ENCODE assay signal across 7 mouse cellular contexts in genomic region chr8:120494903-120495302, GRCm38 (mm10).
DNase-seq lines count a peak whose midpoint lies in the region; ATAC-seq and TF ChIP-seq lines count a peak whose summit lies in the region.

No protein-coding gene starts in this region.

- H3K9me3 ChIP-seq in hindbrain, embryonic 12.5 days (replicated peaks), result no peaks in the 10 kb centered on the region
- no peaks in the 10 kb centered on the region for H3K9me3 ChIP-seq in limb, embryonic 13.5 days
- H3K9me3 ChIP-seq in midbrain, embryonic 13.5 days, result no peaks in the 10 kb centered on the region

- WGBS in hindbrain, embryonic 12.5 days, result 44% methylated on average over 15 of the region's 15 CpGs
- 29% methylated on average over 15 of the region's 15 CpGs for WGBS in limb, embryonic 13.5 days
- WGBS in midbrain, embryonic 13.5 days, result 36% methylated on average over 15 of the region's 15 CpGs

- H3K4me3 ChIP-seq in gastrocnemius, adult 2 months, result peak overlapping the region; percentile 59
- no peak overlapping the region for H3K4me3 ChIP-seq in hindbrain, embryonic 12.5 days
- no peak overlapping the region for H3K4me3 ChIP-seq in limb, embryonic 13.5 days
- H3K4me3 ChIP-seq in midbrain, embryonic 13.5 days (replicated peaks), result peak overlapping the region; percentile 26

- intact Hi-C loops in gastrocnemius, adult 2 months (cut with DNase I), result loop anchor here (5.0 kb wide), 1 partner anchor 37 kb away; no protein-coding TSS in a partner anchor

- H3K9ac ChIP-seq in hindbrain, embryonic 12.5 days, result peak overlapping the region; percentile 39; the same call in 1 of the 2 replicates
- 0 out of 2 replicates have a peak overlapping the region, but pooled peaks have one; percentile 0 for H3K9ac ChIP-seq in limb, embryonic 13.5 days
- H3K9ac ChIP-seq in midbrain, embryonic 13.5 days (replicated peaks), result peak overlapping the region; percentile 60

- no peak for ATAC-seq in hindbrain, embryonic 12.5 days (ENCODE audit: low FRiP score)
- ATAC-seq in limb, embryonic 13.5 days (ENCODE audit: low FRiP score, low read depth), result no peak
- no peak for ATAC-seq in midbrain, embryonic 13.5 days
- no peak for ATAC-seq in megakaryocyte progenitor cell, adult 5-6 weeks (replicated peaks; ENCODE audit: poor library complexity)

- peak; percentile 82 for DNase-seq in Muller cell, postnatal 12 days (ENCODE audit: inconsistent ontology term)
- peak; percentile 84 for DNase-seq in adrenal gland, postnatal 25 days
- DNase-seq in gastrocnemius, adult 2 months, result peak; percentile 91

- H3K27ac ChIP-seq in gastrocnemius, adult 2 months, result peak overlapping the region; percentile 91
- H3K27ac ChIP-seq in hindbrain, embryonic 12.5 days, result peak overlapping the region; percentile 72
- peak overlapping the region; percentile 33; the same call in 1 of the 2 replicates for H3K27ac ChIP-seq in limb, embryonic 13.5 days
- peak overlapping the region; percentile 73 for H3K27ac ChIP-seq in midbrain, embryonic 13.5 days

- H3K4me1 ChIP-seq in hindbrain, embryonic 12.5 days, result peaks cover 93% of the 10 kb centered on the region
- peaks cover 89% of the 10 kb centered on the region for H3K4me1 ChIP-seq in limb, embryonic 13.5 days
- H3K4me1 ChIP-seq in midbrain, embryonic 13.5 days (replicated peaks), result peaks cover 96% of the 10 kb centered on the region

- no peaks in the 10 kb centered on the region for H3K36me3 ChIP-seq in hindbrain, embryonic 12.5 days
- no peaks in the 10 kb centered on the region for H3K36me3 ChIP-seq in limb, embryonic 13.5 days
- no peaks in the 10 kb centered on the region for H3K36me3 ChIP-seq in midbrain, embryonic 13.5 days

- H3K27me3 ChIP-seq in hindbrain, embryonic 12.5 days, result 0 out of 2 replicates have a peak, but pooled peaks cover 5% of the 10 kb centered on the region
- peaks cover 26% of the 10 kb centered on the region for H3K27me3 ChIP-seq in limb, embryonic 13.5 days
- peaks cover 10% of the 10 kb centered on the region for H3K27me3 ChIP-seq in midbrain, embryonic 13.5 days

- H3K4me2 ChIP-seq in hindbrain, embryonic 12.5 days (replicated peaks), result peak overlapping the region; percentile 39
- peak overlapping the region; percentile 25; the same call in 1 of the 2 replicates for H3K4me2 ChIP-seq in limb, embryonic 13.5 days (replicated peaks)
- peak overlapping the region; percentile 95 for H3K4me2 ChIP-seq in midbrain, embryonic 13.5 days (replicated peaks)

- TF ChIP-seq CTCF in gastrocnemius, adult 2 months (IDR thresholded peaks at IDR 0.05), result no peak

Comparison
In these comparisons a context has a peak if more than half of its experiments do, and no peak if none do; other contexts are left out.
1. H3K27ac ChIP-seq: peak in every context shown above with its lines; median percentile 91 in gastrocnemius, adult 2 months; 73 in midbrain, embryonic 13.5 days; 72 in hindbrain, embryonic 12.5 days; 33 in limb, embryonic 13.5 days.
2. H3K4me3 ChIP-seq: peak in gastrocnemius, adult 2 months (single experiment) and midbrain, embryonic 13.5 days (single experiment); none in hindbrain, embryonic 12.5 days (single experiment) and limb, embryonic 13.5 days (single experiment).
3. H3K4me2 ChIP-seq: peak in every context shown above with its lines; median percentile 95 in midbrain, embryonic 13.5 days; 39 in hindbrain, embryonic 12.5 days; 25 in limb, embryonic 13.5 days.
4. H3K9ac ChIP-seq: peak in every context shown above with its lines; median percentile 60 in midbrain, embryonic 13.5 days; 39 in hindbrain, embryonic 12.5 days; 0 in limb, embryonic 13.5 days.
5. Peak in every context shown above with its lines, with median percentiles within 50 percentile points of each other: DNase-seq.